Mouse (Mus musculus) lung, postnatal 0 days (tissue): ENCODE measurements around the gene Bcor.

Experiments
- CTCF ChIP-seq: IDR thresholded peaks from 2 replicates; pipeline ENCODE4 v1.5.1; 2016; ENCODE audit warnings: antibody characterized with exemption, mild to moderate bottlenecking
- EP300 ChIP-seq: IDR thresholded peaks from 2 replicates; pipeline ENCODE4 v1.6.1; 2016; ENCODE audit warnings: antibody characterized with exemption, mild to moderate bottlenecking, control low read depth

DNA sequence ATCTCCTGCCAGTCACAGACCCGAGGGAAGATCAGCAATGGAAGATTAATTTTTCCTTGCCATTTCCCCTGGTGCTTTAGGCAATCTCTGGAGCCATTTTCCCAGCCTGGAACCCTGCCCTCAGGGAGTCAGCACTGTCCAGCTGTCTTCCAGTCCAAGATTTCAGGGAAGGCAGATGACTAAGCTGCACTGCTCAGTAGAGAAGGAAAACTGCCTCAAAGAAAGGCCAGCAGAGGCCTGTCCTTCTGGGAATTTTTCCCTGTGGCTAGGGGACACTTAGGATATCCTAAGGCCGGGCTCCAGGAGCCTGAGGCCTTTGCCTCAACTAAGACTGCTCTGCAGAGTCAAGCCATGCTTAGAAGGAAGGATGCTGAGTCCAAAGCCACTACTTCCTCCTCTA is 32.2 kb upstream of the Bcor start:
- TF ChIP-seq CTCF (no peak), EP300 (no peak)
